Mouse (Mus musculus) brain, embryonic 14.5 days (tissue): Measurements from ENCODE around the gene Pola1.

Source experiments
- CTCF ChIP-seq: fragments of 200-500 bp; IDR thresholded peaks from 2 replicates; pipeline ENCODE4 v1.5.1; 2012; ENCODE audit warnings: inconsistent platforms, mild to moderate bottlenecking, moderate library complexity, borderline replicate concordance; ENCODE audit not compliant: insufficient read depth, insufficient read length; ENCODE audit errors: extremely low read depth
- POLR2A ChIP-seq: fragments of 200-500 bp; IDR thresholded peaks from 2 replicates; pipeline ENCODE4 v1.6.1; 2012; ENCODE audit warnings: mild to moderate bottlenecking, inconsistent platforms, borderline replicate concordance; ENCODE audit not compliant: poor library complexity, insufficient read depth, insufficient read length, severe bottlenecking; ENCODE audit errors: extremely low read depth

GRCm38 (mm10) chrX:93299771-93300170, 332.2 kb downstream of the Pola1 start:
- no peak for TF ChIP-seq CTCF
- no peak for TF ChIP-seq POLR2A
